Mouse (Mus musculus): ENCODE measurements at regions not wholly inside any gene's neighbourhood (a gene's known extent, or its start where the extent isn't known, plus 50 kb on each side); places are given as distances from the start of the nearest gene placed in this dataset.
"Not testable (repeated sequence)": the region's sequence is repeated elsewhere in the genome, so short reads cannot be mapped to it uniquely, and the experiment has no call there.

DNA sequence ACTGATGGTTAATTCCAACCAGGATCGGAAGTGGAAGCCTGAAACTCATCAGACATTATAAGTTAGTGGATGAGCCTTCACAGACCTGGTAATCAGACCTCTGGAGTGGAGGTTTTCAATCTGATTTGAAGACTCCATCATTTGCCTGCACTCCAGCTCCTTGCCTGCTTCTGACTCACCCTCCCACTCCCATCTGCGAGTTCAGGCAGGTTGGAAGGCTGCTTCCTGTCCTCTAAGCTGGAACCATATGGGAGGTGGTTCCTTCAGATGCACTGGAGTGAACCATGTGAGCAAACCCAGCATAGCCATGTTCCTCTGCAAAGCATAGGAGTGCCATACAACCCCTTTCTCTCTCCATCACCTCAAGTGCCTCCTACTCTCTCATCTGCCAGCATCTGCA lies 114.6 kb downstream of the Spata19 start:
- WGBS: 62% methylated on average over 2 of the region's 2 CpGs
- Histone ChIP-seq H3K9ac (no peak overlapping the region), H3K4me3 (no peak overlapping the region), H3K27ac (no peak overlapping the region), H3K27me3 (no peaks in the 10 kb centered on the region), H3K4me2 (replicated peaks) (no peak overlapping the region), H3K36me3 (no peaks in the 10 kb centered on the region), H3K9me3 (no peaks in the 10 kb centered on the region), H3K4me1 (no peaks in the 10 kb centered on the region)
- no peak for ATAC-seq (ENCODE audit: insufficient number of reproducible peaks, insufficient read depth, low FRiP score, low TSS enrichment)

GRCm38 (mm10) chr9:27515427-27516110 lies 119.0 kb downstream of the Spata19 start:
- Histone ChIP-seq H3K4me3 (no peak overlapping the region), H3K36me3 (no peaks in the 10 kb centered on the region), H3K27ac (no peak overlapping the region), H3K4me2 (replicated peaks) (no peak overlapping the region), H3K9ac (no peak overlapping the region), H3K27me3 (no peaks in the 10 kb centered on the region), H3K9me3 (no peaks in the 10 kb centered on the region), H3K4me1 (no peaks in the 10 kb centered on the region)
- 86% methylated on average over 4 of the region's 4 CpGs for WGBS
- ATAC-seq (ENCODE audit: insufficient number of reproducible peaks, insufficient read depth, low FRiP score, low TSS enrichment): no peak

DNA sequence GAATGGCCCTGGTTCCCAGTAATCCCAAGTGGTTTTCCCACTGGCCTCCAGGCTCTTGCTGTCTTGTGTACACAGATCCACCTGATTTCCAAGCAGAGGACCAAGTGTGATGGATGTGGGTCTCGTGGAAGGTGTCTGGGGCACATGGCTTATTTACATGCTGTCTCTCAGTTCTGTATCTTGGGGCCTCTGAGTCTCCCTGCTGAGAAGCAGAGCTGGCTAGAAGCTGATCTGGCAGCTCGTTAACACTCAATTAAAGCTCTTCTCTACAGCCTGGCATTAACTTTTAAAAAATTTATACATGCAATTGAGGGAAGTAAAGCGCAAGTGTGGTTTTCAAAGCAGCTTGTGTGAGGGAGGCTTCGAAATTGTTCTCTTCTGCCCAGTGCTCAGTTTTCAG lies 121.4 kb downstream of the Spata19 start:
- Histone ChIP-seq H3K4me2 (replicated peaks) (no peak overlapping the region), H3K27ac (no peak overlapping the region), H3K4me3 (no peak overlapping the region), H3K36me3 (no peaks in the 10 kb centered on the region), H3K27me3 (no peaks in the 10 kb centered on the region), H3K9ac (no peak overlapping the region), H3K4me1 (no peaks in the 10 kb centered on the region), H3K9me3 (no peaks in the 10 kb centered on the region)
- ATAC-seq (ENCODE audit: insufficient number of reproducible peaks, insufficient read depth, low FRiP score, low TSS enrichment): no peak
- WGBS: 68% methylated on average over 4 of the region's 4 CpGs

DNA sequence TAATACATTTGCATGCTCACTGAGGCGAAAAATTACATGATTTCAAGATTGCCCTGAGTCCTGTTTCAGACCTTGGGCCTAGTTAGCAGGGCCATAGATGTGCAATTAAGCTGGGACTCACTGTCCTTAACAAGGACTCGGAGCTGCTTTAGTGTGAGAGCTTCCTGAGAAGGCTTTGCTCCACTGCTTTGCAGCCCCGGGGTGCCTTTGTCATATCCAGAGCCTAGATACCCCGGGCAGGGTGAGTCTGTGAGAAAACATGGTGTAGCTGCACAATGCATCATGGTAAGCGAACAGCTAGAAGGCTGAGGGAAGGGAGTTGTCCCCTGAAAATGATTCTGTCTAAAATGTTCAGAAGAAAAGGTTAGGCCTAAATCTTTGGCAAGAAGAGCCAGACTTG lies 123.1 kb downstream of the Spata19 start:
- no peak for ATAC-seq (ENCODE audit: insufficient number of reproducible peaks, insufficient read depth, low FRiP score, low TSS enrichment)

DNA sequence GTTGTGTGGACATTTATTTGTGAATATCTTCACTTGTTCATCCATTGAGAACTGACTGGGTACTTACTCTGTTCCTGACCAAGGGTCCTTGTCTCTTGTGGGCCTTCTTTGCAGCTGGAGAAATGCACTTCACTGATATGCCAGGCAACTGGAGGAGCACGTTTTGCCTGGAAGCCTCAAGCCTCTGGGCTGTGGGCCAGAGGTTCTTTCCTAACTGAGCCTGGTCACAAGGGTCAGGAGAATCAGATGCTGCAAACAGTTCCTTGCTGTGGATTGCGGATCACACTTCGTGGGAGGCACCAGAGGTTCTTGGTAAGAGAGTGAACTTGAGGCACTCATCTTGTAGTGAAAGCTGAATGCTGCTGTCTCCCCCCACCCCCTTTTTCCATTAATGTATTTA lies 124.6 kb downstream of the Spata19 start:
- WGBS: 77% methylated on average over 3 of the region's 3 CpGs
- no peaks in the 10 kb centered on the region for H3K4me1 ChIP-seq
- no peak for ATAC-seq (ENCODE audit: insufficient number of reproducible peaks, insufficient read depth, low FRiP score, low TSS enrichment)
- H3K27ac ChIP-seq: no peak overlapping the region
- H3K4me2 ChIP-seq (replicated peaks): no peak overlapping the region
- H3K4me3 ChIP-seq: no peak overlapping the region
- no peaks in the 10 kb centered on the region for H3K36me3 ChIP-seq
- H3K27me3 ChIP-seq: no peaks in the 10 kb centered on the region
- no peaks in the 10 kb centered on the region for H3K9me3 ChIP-seq
- H3K9ac ChIP-seq: no peak overlapping the region

More for the DNA sequence above, 123.1 kb downstream of the Spata19 start:
- H3K27ac ChIP-seq: no peak overlapping the region
- H3K27me3 ChIP-seq: no peaks in the 10 kb centered on the region
- H3K4me1 ChIP-seq: no peaks in the 10 kb centered on the region
- no peak overlapping the region for H3K4me2 ChIP-seq (replicated peaks)
- H3K36me3 ChIP-seq: no peaks in the 10 kb centered on the region
- H3K9me3 ChIP-seq: no peaks in the 10 kb centered on the region
- H3K4me3 ChIP-seq: no peak overlapping the region
- H3K9ac ChIP-seq: no peak overlapping the region
- WGBS: 60% methylated on average over 5 of the region's 5 CpGs

- Histone ChIP-seq H3K27me3 (no peaks in the 10 kb centered on the region), H3K9ac (no peak overlapping the region), H3K36me3 (no peaks in the 10 kb centered on the region), H3K9me3 (no peaks in the 10 kb centered on the region), H3K4me3 (no peak overlapping the region), H3K4me2 (replicated peaks) (no peak overlapping the region), H3K4me1 (no peaks in the 10 kb centered on the region), H3K27ac (no peak overlapping the region)
- WGBS: 80% methylated on average over 3 of the region's 3 CpGs
- no peak for ATAC-seq (ENCODE audit: insufficient number of reproducible peaks, insufficient read depth, low FRiP score, low TSS enrichment)
Observed at GRCm38 (mm10) chr9:27526681-27527080, 130.1 kb downstream of the Spata19 start.

DNA sequence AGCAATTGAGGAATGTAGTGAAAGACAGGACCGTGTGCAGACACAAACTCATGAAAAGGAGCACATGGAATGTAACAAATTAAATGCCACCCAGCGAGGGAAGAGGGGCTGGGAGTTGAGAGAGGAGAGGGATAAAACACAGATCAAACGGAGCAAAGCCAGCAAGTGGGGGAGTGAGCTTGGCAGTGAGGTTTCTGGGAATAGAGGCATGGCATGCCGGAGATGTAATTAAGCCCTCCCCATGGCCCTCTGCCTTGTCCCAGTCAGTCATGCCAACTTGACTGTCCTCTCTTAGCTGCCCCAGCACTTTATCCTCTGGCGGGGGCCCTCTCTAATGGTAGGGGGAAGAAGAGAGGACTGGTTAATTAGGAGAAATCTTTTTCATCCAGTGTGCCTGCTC lies 141.9 kb downstream of the Spata19 start:
- no peak for ATAC-seq (ENCODE audit: insufficient number of reproducible peaks, insufficient read depth, low FRiP score, low TSS enrichment)
- Histone ChIP-seq H3K9me3 (no peaks in the 10 kb centered on the region), H3K4me2 (replicated peaks) (no peak overlapping the region), H3K27me3 (no peaks in the 10 kb centered on the region), H3K4me1 (no peaks in the 10 kb centered on the region), H3K27ac (no peak overlapping the region), H3K36me3 (no peaks in the 10 kb centered on the region), H3K9ac (no peak overlapping the region), H3K4me3 (no peak overlapping the region)
- 41% methylated on average over 5 of the region's 5 CpGs for WGBS

DNA sequence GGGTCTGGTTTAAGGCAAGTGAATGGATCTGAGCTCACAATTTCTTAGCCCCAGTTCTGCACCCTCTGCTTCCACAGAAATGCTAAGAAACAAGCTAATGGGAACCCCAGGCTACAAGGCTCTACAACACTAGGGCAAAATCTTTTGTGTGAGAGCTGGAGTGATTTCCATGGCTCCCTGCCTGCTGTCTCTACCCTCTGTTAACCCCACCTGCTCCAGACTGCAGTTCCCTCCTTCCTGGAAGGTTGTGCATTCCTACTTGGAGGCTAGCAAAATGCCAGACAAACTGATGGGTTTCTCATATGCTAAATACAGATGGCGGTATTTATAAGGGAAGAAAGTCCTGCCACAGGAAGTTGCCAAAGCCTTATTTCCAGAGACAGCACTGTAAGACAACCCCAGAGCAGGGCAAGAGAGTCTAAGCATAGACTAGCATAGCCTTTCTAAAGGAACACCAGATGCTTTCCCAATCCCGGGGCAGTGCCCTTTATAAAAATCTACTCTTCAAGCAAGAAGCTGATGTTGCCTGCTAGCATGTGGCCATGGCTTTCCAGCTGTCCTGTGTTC lies 145.1 kb downstream of the Spata19 start:
- Histone ChIP-seq H3K9me3 (no peaks in the 10 kb centered on the region), H3K27ac (no peak overlapping the region), H3K4me1 (no peaks in the 10 kb centered on the region), H3K36me3 (no peaks in the 10 kb centered on the region), H3K27me3 (no peaks in the 10 kb centered on the region), H3K9ac (no peak overlapping the region), H3K4me3 (no peak overlapping the region), H3K4me2 (replicated peaks) (no peak overlapping the region)
- WGBS: 68% methylated on average over 2 of the region's 2 CpGs
- no peak for ATAC-seq (ENCODE audit: insufficient number of reproducible peaks, insufficient read depth, low FRiP score, low TSS enrichment)

DNA sequence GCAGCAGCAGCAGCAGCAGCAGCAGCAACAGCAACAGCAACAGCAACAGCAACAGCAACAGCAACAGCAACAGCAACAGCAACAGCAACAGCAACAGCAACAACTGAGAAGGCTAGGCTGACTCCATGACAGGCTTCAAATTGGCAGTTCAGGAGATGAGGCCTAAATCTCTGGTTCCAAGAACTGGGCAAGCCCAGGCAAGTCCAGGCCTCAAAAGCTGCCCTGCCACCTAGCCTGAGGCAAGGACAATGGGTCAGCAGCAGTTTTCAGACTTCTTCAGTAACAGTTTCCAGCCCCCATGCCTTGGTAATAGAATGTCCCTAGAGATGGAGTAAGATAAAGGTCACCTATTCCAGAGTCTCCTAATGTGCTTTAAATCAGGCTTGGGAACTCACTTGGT lies 158.1 kb downstream of the Spata19 start:
- H3K36me3 ChIP-seq; H3K27ac ChIP-seq; H3K9me3 ChIP-seq; H3K27me3 ChIP-seq; H3K4me3 ChIP-seq; H3K4me2 ChIP-seq (replicated peaks); ATAC-seq (ENCODE audit: insufficient number of reproducible peaks, insufficient read depth, low FRiP score, low TSS enrichment); H3K9ac ChIP-seq; H3K4me1 ChIP-seq: not testable (repeated sequence)

DNA sequence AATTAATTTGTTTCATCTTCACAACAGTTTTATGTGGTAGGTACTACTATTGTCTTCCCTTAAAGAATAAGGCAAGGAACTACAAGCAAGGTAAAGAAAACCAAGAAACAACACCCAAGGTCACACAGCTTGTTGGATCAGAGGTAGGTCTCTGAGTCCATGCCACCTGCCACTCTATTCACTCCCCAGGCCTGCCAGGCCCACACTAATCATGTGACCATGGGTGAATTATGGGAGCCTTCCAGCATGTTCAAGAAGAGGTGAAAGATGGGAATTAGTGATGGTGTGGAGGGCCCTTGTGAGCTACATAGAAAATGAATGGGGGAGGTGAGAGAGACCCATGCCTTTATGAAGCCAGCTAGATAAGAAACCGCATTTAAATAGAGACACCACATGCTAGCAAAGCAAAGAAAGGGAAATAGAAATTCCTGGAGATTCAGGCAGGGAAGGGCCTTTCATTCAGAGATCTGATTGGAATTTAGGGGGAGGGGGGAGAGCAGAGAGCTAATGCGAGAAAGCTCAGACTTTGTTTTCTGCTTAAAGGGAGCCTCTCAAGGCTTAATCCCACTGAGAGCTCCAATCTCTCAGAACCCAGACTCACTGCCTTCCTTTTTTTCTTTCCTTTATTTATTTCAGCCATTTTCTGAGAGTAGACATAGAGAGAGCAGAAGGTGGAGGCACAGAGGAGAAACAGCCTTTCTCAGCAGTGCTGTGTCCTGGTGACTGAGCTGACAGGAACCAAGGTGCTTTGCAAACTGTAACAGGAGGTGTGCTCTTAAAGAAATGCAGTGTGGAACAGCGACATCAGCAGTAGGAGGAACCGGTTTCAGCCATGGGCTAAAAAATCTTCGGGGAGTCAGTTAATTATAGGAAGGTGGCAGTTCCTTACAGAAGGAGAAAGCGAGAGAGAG lies 160.0 kb downstream of the Spata19 start:
- Histone ChIP-seq H3K4me1 (peaks cover 5% of the 10 kb centered on the region; the same call in 1 of the 2 replicates), H3K36me3 (no peaks in the 10 kb centered on the region), H3K27ac (no peak overlapping the region), H3K4me2 (replicated peaks) (no peak overlapping the region), H3K9ac (no peak overlapping the region), H3K27me3 (no peaks in the 10 kb centered on the region), H3K9me3 (no peaks in the 10 kb centered on the region), H3K4me3 (no peak overlapping the region)
- ATAC-seq (ENCODE audit: insufficient number of reproducible peaks, insufficient read depth, low FRiP score, low TSS enrichment): no peak
- WGBS: 25% methylated on average over 6 of the region's 6 CpGs

GRCm38 (mm10) chr9:27557886-27558285 lies 161.3 kb downstream of the Spata19 start:
- no peak overlapping the region for H3K27ac ChIP-seq
- no peak overlapping the region for H3K9ac ChIP-seq
- no peaks in the 10 kb centered on the region for H3K9me3 ChIP-seq
- WGBS: 46% methylated on average over 1 of the region's 1 CpGs
- H3K36me3 ChIP-seq: no peaks in the 10 kb centered on the region
- no peak overlapping the region for H3K4me3 ChIP-seq
- H3K27me3 ChIP-seq: no peaks in the 10 kb centered on the region
- no peak for ATAC-seq (ENCODE audit: insufficient number of reproducible peaks, insufficient read depth, low FRiP score, low TSS enrichment)
- peaks cover 5% of the 10 kb centered on the region; the same call in 1 of the 2 replicates for H3K4me1 ChIP-seq
- H3K4me2 ChIP-seq (replicated peaks): no peak overlapping the region

DNA sequence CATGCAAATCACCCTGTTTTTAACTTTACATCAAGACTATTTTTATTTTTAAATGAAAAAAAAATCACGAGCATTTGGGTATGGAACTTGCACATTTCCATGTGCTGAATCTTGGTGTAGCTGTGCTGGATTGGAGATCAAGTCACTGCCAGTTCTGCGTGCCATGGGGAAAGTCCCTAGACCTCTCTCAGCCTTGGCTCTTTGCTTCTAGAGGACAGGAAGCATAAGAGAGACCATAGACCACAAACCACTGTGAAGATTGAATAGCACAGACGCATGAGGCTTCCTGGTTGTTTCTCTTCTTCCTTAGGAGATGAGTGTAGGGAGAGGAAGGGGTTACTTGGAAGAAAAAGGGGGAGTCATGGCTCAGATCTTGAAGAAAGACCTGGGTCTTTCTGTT lies 161.7 kb downstream of the Spata19 start:
- no peak overlapping the region for H3K9ac ChIP-seq
- no peaks in the 10 kb centered on the region for H3K27me3 ChIP-seq
- no peak overlapping the region for H3K4me2 ChIP-seq (replicated peaks)
- H3K9me3 ChIP-seq: no peaks in the 10 kb centered on the region
- no peaks in the 10 kb centered on the region for H3K36me3 ChIP-seq
- no peak for ATAC-seq (ENCODE audit: insufficient number of reproducible peaks, insufficient read depth, low FRiP score, low TSS enrichment)
- H3K4me1 ChIP-seq: peaks cover 5% of the 10 kb centered on the region; the same call in 1 of the 2 replicates
- 77% methylated on average over 3 of the region's 3 CpGs for WGBS
- H3K27ac ChIP-seq: no peak overlapping the region
- H3K4me3 ChIP-seq: no peak overlapping the region

Data from embryonic facial prominence, embryonic 12.5 days (tissue).